Mouse (Mus musculus) liver, embryonic 11.5 days (tissue): Measurements from ENCODE around the gene Efcab10. TPM values are rescaled to one million over a fixed set of nuclear protein-coding genes. Genes with fewer than 3 reads are reported as not detected.

Experiments
- ATAC-seq: fragments of 200-750 bp; cut with Nextera tagmentation; replicated peaks from 2 replicates; pipeline ENCODE4 v1.8.0; 2017; ENCODE audit warnings: moderate number of reproducible peaks, mild to moderate bottlenecking, moderate TSS enrichment, moderate library complexity; ENCODE audit not compliant: low FRiP score
- DNase-seq: peaks from one replicate; pipeline ENCODE4 v3.0.0-alpha.2; 2017; ENCODE audit warnings: low spot score
- H3K27ac ChIP-seq: fragments of 300-500 bp; sonication (generic); 2 replicates; pipeline ENCODE4 v1.5.1; 2014; ENCODE audit warnings: mild to moderate bottlenecking, low read depth, low read length, control low read depth
- H3K27me3 ChIP-seq: fragments of 300-500 bp; sonication (generic); replicated peaks from 2 replicates; pipeline ENCODE4 v1.6.1; 2014; ENCODE audit warnings: low read length, mixed read lengths; ENCODE audit not compliant: control insufficient read depth, insufficient read depth
- H3K36me3 ChIP-seq: fragments of 300-500 bp; sonication (generic); 2 replicates; pipeline ENCODE4 v1.6.1; 2014; ENCODE audit warnings: mild to moderate bottlenecking, low read length, moderate library complexity, mixed read lengths; ENCODE audit not compliant: control insufficient read depth, insufficient read depth
- H3K4me1 ChIP-seq: fragments of 300-500 bp; sonication (generic); replicated peaks from 2 replicates; pipeline ENCODE4 v1.6.1; 2014; ENCODE audit warnings: low read length, mixed read lengths; ENCODE audit not compliant: control insufficient read depth, insufficient read depth
- H3K4me2 ChIP-seq: fragments of 300-500 bp; sonication (generic); 2 replicates; pipeline ENCODE4 v1.6.1; 2014; ENCODE audit warnings: mild to moderate bottlenecking, control low read depth, moderate library complexity
- H3K4me3 ChIP-seq: fragments of 300-500 bp; sonication (generic); 2 replicates; pipeline ENCODE4 v1.5.1; 2014; ENCODE audit warnings: low read depth, low read length, control low read depth
- H3K9ac ChIP-seq: fragments of 300-500 bp; sonication (generic); 2 replicates; pipeline ENCODE4 v1.6.1; 2014; ENCODE audit warnings: low read depth, low read length, control low read depth
- H3K9me3 ChIP-seq: fragments of 300-500 bp; sonication (generic); 2 replicates; pipeline ENCODE4 v1.6.1; 2016; ENCODE audit warnings: low read length, inconsistent platforms, mixed read lengths; ENCODE audit not compliant: control insufficient read depth
- WGBS: fragments of 180-500 bp; shearing (Covaris S2); extraction: QIAGEN DNeasy Blood & Tissue Kit; methylation state at CpG from one replicate; pipeline ENCODE4 v1.1.7; 2014; 5-methylcytosine and 5-hydroxymethylcytosine counted together
- polyA plus RNA-seq: library from polyadenylated mRNA; unstranded; fragments of >200 nt; fragmentation: Nextera tagmentation; extraction: Ambion mirVana; gene quantifications from 2 replicates; pipeline ENCODE4 v1.2.1, GENCODE M21; 2014

Gene Efcab10
- polyA plus RNA-seq, 1 experiment from 2014 or later, result not detected

DNA sequence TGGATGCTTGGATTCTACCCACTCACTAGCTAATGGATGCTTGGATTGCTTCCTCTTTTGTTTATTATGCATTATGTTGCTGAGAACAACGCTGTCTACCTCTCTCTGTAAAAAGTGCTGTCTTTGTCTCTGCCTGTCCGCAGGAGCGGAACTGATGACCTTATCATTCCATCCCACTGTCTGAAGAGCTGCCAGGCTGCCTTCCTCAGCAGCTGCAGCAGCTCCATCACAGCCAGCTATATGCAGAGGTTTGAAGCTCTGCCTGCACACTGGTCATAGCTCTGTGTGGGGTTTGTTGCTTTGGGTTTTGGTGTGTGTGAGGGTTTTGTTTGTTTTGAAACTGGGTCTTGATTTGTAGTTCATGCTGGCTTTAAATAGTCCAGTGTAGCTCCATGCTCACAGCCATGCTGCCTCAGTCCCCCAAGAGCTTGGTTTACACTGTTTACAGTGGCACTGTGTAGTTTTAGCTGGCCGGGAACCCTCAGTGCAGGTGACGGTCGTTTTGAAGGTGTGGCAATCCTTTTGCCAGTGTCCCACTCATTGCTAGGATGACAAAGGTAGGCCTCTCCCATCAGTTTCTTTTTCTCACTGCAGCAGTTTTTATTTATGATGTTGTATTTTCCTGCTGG is 10.9 kb downstream of the Efcab10 start:
- H3K9ac ChIP-seq, result no peak overlapping the region
- H3K4me1 ChIP-seq, result no peaks in the 10 kb centered on the region
- H3K36me3 ChIP-seq, result no peaks in the 10 kb centered on the region
- H3K4me2 ChIP-seq, result no peak overlapping the region
- WGBS, result 44% methylated on average over 6 of the region's 6 CpGs
- ATAC-seq (no peak; the same call in 1 of the 2 replicates), DNase-seq (no peak)
- H3K9me3 ChIP-seq, result no peaks in the 10 kb centered on the region
- no peak overlapping the region for H3K27ac ChIP-seq
- no peak overlapping the region for H3K4me3 ChIP-seq
- H3K27me3 ChIP-seq, result no peaks in the 10 kb centered on the region

DNA sequence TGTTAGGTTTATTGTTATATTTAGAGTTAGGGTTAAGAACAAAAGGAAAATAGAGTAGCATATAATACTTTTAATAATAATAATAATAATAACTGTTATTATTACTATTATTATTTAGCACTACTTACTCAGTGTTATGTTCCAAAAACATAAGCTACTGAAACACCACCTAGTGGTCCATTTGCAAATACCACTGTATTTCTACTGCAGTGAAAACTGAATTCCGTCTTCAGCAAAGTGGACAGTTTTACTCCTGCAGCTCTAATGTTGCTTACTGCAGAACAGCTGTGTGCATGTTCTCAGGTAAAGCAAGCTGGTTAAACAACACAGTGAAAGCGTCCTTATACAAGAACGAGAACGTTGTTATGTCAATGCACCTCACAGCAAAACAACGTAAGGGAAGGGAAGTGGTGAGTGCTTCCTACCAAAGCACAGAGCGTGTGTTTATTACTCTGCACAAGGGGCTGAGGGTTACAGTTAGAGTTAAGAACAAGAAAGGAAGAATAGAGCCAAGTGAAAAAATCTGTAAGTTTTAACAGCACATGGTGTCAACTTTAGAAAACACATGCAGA is 17.0 kb downstream of the Efcab10 start:
- ATAC-seq (no peak), DNase-seq (no peak)
- no peak overlapping the region for H3K9ac ChIP-seq
- no peaks in the 10 kb centered on the region for H3K4me1 ChIP-seq
- H3K4me3 ChIP-seq, result no peak overlapping the region
- 43% methylated on average over 6 of the region's 6 CpGs for WGBS
- H3K27me3 ChIP-seq, result no peaks in the 10 kb centered on the region
- no peaks in the 10 kb centered on the region for H3K9me3 ChIP-seq
- no peak overlapping the region for H3K4me2 ChIP-seq
- H3K27ac ChIP-seq, result no peak overlapping the region
- H3K36me3 ChIP-seq, result no peaks in the 10 kb centered on the region

DNA sequence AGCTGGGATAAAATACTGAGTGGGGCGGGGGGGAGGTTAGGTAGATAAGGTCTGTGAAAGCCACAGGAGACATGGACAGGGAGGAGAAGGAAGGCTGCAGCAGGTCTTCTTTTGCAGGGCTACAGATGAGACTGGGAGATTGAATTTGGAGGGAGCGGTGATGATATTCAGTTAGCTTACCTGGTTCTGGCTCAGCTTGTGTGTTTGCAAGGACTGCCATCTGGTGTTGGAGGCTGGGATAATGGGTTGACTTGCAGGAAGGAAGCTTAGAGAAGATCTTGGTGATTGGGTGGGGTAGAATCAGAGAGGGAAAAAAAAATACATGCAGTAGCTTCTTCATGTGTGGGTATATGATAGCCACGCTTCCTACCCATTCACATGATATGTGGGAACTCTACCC is 29.7 kb downstream of the Efcab10 start:
- DNase-seq (no peak), ATAC-seq (no peak)
- Histone ChIP-seq H3K4me1 (no peaks in the 10 kb centered on the region), H3K9ac (no peak overlapping the region), H3K4me3 (no peak overlapping the region), H3K4me2 (no peak overlapping the region), H3K9me3 (no peaks in the 10 kb centered on the region), H3K36me3 (no peaks in the 10 kb centered on the region), H3K27ac (no peak overlapping the region), H3K27me3 (no peaks in the 10 kb centered on the region)
- WGBS, result 31% methylated on average over 3 of the region's 3 CpGs

DNA sequence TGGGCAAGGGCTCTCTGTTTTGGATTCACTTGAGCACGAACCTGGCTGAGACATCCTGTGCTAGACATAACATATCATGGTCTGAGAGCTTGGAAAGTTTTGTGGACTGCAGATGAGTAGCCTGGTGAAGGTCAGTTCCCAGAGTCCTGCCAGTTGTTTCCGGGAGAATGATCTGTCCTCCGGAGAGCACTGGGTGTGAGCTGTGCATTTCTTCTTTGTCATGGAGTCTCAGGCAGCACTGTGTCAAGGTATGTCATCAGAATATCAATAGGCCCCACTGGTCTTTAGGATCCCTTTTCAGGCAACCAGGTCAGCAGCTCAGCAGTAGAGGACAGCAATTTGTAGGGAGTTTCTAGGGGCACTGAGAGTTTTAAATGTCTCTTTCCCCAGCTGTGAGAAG is 32.6 kb downstream of the Efcab10 start:
- DNase-seq (no peak), ATAC-seq (no peak)
- 33% methylated on average over 3 of the region's 3 CpGs for WGBS
- Histone ChIP-seq H3K27ac (no peak overlapping the region), H3K9ac (no peak overlapping the region), H3K27me3 (no peaks in the 10 kb centered on the region), H3K4me2 (no peak overlapping the region), H3K36me3 (no peaks in the 10 kb centered on the region), H3K4me1 (peaks cover 5% of the 10 kb centered on the region), H3K4me3 (no peak overlapping the region), H3K9me3 (no peaks in the 10 kb centered on the region)

DNA sequence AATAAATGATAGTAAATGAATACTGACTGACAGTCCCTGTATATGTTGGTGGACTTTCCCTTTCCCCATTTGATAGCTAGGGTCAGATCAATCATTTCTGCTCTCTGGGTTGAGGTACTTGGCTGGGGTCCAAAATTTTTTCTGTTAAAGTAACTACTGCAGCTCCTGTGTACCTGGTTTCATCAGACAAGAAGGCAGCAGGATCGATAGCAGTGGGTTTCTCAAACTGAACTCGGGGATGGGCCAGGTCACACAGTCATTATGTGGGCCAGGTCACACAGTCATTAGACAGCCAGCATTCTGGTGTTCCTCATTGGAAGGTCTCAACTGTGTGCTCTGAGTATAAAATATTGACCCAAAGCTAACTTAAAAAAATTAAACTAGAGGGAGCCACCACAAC is 33.1 kb downstream of the Efcab10 start:
- Histone ChIP-seq H3K27ac (no peak overlapping the region), H3K27me3 (no peaks in the 10 kb centered on the region), H3K9ac (no peak overlapping the region), H3K4me2 (no peak overlapping the region), H3K9me3 (no peaks in the 10 kb centered on the region), H3K36me3 (no peaks in the 10 kb centered on the region), H3K4me3 (no peak overlapping the region), H3K4me1 (peaks cover 5% of the 10 kb centered on the region)
- 64% methylated on average over 2 of the region's 2 CpGs for WGBS
- no peak for ATAC-seq
- no peak for DNase-seq

DNA sequence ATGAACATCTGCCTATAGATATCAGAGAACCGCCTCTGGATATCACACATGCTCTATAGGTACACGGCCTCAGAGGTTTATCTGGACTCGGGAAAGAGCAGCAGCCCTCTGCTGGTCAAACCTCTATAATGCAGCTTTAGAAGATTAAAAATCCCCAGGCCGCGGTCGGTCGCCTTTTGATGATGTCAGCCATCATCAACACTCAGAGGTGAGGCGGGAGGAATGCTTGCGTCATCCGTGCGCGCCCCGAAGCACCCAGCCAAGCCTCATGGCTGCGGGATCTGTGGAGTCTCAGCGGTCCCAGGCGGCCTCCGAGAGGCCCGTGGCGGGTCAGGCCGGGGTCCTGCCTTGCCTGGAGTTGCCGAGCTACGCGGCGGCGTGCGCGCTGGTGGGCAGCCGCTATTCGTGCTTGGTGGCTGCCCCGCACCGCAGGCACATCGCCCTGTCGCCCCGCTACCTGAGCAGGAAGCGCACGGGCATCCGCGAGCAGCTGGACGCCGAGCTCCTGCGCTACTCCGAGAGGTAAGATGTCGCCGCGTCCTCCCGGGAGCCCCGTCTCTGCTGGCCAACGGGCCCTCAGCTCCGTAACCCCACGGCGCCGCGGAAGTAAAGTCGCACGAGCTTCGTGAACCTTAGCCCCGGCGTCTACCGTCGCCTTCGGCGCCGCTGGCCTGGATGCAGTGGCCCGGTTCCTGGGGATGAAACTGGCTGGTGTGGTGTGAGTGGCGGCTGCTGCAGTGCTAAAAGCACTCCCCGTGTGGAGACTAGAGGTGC is 34.9 kb downstream of the Efcab10 start, which contains the start of gene Twistnb:
Twistnb (plus strand) TSS at position 249 of the 774 bp plus-strand sequence.
- H3K4me2 ChIP-seq, result peak within 1 kb of the TSS; percentile 81
- H3K9me3 ChIP-seq, result no peaks in the 10 kb centered on the region
- peak within 1 kb of the TSS; percentile 96 for H3K9ac ChIP-seq
- H3K36me3 ChIP-seq, result no peaks in the 10 kb centered on the region
- under 1% methylated on average over 66 of the region's 66 CpGs for whole genome bisulfite sequencing
- H3K27me3 ChIP-seq, result no peaks in the 10 kb centered on the region
- peak within 1 kb of the TSS; percentile 71 for H3K27ac ChIP-seq
- peak within 1 kb of the TSS; percentile 95 for H3K4me3 ChIP-seq
- peak; percentile 91 for ATAC-seq
- peak; percentile 94 for DNase-seq
- peaks cover 5% of the 10 kb centered on the region for H3K4me1 ChIP-seq

DNA sequence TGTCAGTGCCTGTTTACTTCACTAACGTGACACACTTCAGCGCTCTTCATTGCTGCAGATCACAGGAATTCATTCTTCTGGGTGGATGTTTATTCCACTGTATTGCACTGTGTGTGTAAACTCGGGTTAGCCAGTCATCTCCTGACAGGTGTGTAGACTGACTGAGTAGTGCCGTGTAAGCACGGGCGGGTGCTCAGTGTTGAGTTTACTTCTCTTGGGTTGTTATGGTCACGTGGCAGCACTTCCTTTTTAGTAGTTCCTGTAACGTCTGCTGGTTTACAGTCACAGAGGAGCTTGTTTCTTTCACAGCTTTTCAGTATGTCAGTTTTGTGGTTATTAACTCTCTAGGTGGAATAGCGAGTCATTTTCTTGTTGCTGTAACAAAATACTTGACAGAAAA is 39.2 kb downstream of the Efcab10 start:
- H3K36me3 ChIP-seq, result peaks cover 3% of the 10 kb centered on the region; the same call in 1 of the 2 replicates
- DNase-seq (no peak), ATAC-seq (no peak)
- peaks cover 5% of the 10 kb centered on the region for H3K4me1 ChIP-seq
- no peaks in the 10 kb centered on the region for H3K9me3 ChIP-seq
- H3K9ac ChIP-seq, result no peak overlapping the region
- H3K4me3 ChIP-seq, result no peak overlapping the region
- H3K4me2 ChIP-seq, result no peak overlapping the region
- H3K27me3 ChIP-seq, result no peaks in the 10 kb centered on the region
- no peak overlapping the region for H3K27ac ChIP-seq
- WGBS, result 60% methylated on average over 9 of the region's 9 CpGs

DNA sequence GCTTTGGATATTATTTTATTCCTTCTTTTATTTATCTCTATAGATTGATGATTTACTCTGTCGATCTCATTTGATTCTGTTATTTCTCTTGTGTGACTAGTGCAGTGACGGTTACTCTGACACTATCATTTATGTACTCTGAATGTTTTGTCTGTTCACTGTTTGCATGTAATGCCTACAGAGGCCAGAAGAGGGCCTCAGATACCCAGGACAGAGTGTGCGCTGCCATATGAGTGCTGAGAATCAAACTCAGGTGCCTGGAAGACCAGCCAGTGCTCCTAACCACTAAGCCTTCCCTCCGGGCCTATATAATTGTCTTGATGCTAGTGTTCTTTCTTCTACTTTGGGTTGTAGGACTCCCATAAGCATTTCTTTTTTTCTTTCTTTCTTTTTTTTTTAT is 40.1 kb downstream of the Efcab10 start:
- Histone ChIP-seq H3K4me3 (no peak overlapping the region), H3K9me3 (no peaks in the 10 kb centered on the region), H3K27ac (no peak overlapping the region), H3K27me3 (no peaks in the 10 kb centered on the region), H3K9ac (no peak overlapping the region), H3K4me1 (peaks cover 5% of the 10 kb centered on the region), H3K4me2 (no peak overlapping the region), H3K36me3 (peaks cover 3% of the 10 kb centered on the region; the same call in 1 of the 2 replicates)
- ATAC-seq (no peak), DNase-seq (no peak)
- 91% methylated on average over 4 of the region's 4 CpGs for WGBS
